Mouse (Mus musculus) heart, embryonic 11.5 days (tissue): ENCODE data around the gene Caskin1. TPM values are rescaled to one million over a fixed set of nuclear protein-coding genes. Genes with fewer than 3 reads are reported as not detected.

Source experiments
- ATAC-seq: fragments of 200-750 bp; cut with Nextera tagmentation; replicated peaks from 2 replicates; pipeline ENCODE4 v1.8.0; 2017; ENCODE audit warnings: moderate library complexity; ENCODE audit not compliant: insufficient number of reproducible peaks, low FRiP score, low TSS enrichment
- H3K27ac ChIP-seq: fragments of 300-500 bp; sonication (generic); 2 replicates; pipeline ENCODE4 v1.5.1; 2014; ENCODE audit warnings: mild to moderate bottlenecking, low read depth, low read length
- H3K27me3 ChIP-seq: fragments of 300-500 bp; sonication (generic); 2 replicates; pipeline ENCODE4 v1.6.1; 2014; ENCODE audit warnings: mild to moderate bottlenecking, low read length, mixed read lengths; ENCODE audit not compliant: control insufficient read depth, insufficient read depth
- H3K36me3 ChIP-seq: fragments of 300-500 bp; sonication (generic); 2 replicates; pipeline ENCODE4 v1.6.1; 2014; ENCODE audit warnings: mild to moderate bottlenecking, low read length, moderate library complexity, mixed read lengths; ENCODE audit not compliant: control insufficient read depth, insufficient read depth
- H3K4me1 ChIP-seq: fragments of 300-500 bp; sonication (generic); 2 replicates; pipeline ENCODE4 v1.6.1; 2014; ENCODE audit warnings: low read length; ENCODE audit not compliant: control insufficient read depth, insufficient read depth
- H3K4me2 ChIP-seq: fragments of 300-500 bp; sonication (generic); 2 replicates; pipeline ENCODE4 v1.6.1; 2014; ENCODE audit warnings: mild to moderate bottlenecking, moderate library complexity
- H3K4me3 ChIP-seq: fragments of 300-500 bp; sonication (generic); 2 replicates; pipeline ENCODE4 v1.5.1; 2014; ENCODE audit warnings: low read depth, low read length
- H3K9ac ChIP-seq: fragments of 300-500 bp; sonication (generic); 2 replicates; pipeline ENCODE4 v1.6.1; 2014; ENCODE audit warnings: mild to moderate bottlenecking, low read depth, low read length, moderate library complexity
- H3K9me3 ChIP-seq: fragments of 300-500 bp; sonication (generic); replicated peaks from 2 replicates; pipeline ENCODE4 v1.6.1; 2016; ENCODE audit warnings: low read length; ENCODE audit not compliant: control insufficient read depth
- WGBS: fragments of 180-500 bp; shearing (Covaris S2); extraction: QIAGEN DNeasy Blood & Tissue Kit; methylation state at CpG from one replicate; pipeline ENCODE4 v1.1.7; 2014; ENCODE audit not compliant: insufficient replicate concordance; 5-methylcytosine and 5-hydroxymethylcytosine counted together
- polyA plus RNA-seq: library from polyadenylated mRNA; unstranded; fragments of >200 nt; fragmentation: Nextera tagmentation; extraction: Ambion mirVana; gene quantifications from 2 replicates; pipeline ENCODE4 v1.2.1, GENCODE M21; 2014

The Caskin1 gene
- polyA plus RNA-seq, 1 experiment from 2014 or later, result 0.40 TPM

GRCm38 (mm10) chr17:24530361-24531050 lies 42.1 kb downstream of the Caskin1 start:
- peaks cover 5% of the 10 kb centered on the region for H3K36me3 ChIP-seq
- no peaks in the 10 kb centered on the region for H3K27me3 ChIP-seq
- WGBS, result 33% methylated on average over 8 of the region's 8 CpGs
- H3K4me2 ChIP-seq, result peak overlapping the region; percentile 85
- no peaks in the 10 kb centered on the region for H3K9me3 ChIP-seq
- peak overlapping the region; percentile 95 for H3K4me3 ChIP-seq
- H3K27ac ChIP-seq, result no peak overlapping the region
- peaks cover 33% of the 10 kb centered on the region for H3K4me1 ChIP-seq
- peak overlapping the region; percentile 80 for H3K9ac ChIP-seq
- no peak for ATAC-seq

- H3K27me3 ChIP-seq, result no peaks in the 10 kb centered on the region
- no peak overlapping the region for H3K27ac ChIP-seq
- H3K4me3 ChIP-seq, result no peak overlapping the region
- H3K36me3 ChIP-seq, result peaks cover 5% of the 10 kb centered on the region
- no peak overlapping the region for H3K9ac ChIP-seq
- H3K4me2 ChIP-seq, result no peak overlapping the region
- H3K4me1 ChIP-seq, result peaks cover 33% of the 10 kb centered on the region
- no peak for ATAC-seq
- no peaks in the 10 kb centered on the region for H3K9me3 ChIP-seq
- 62% methylated on average over 3 of the region's 3 CpGs for WGBS
Measured at GRCm38 (mm10) chr17:24531064-24531463, 42.7 kb downstream of the Caskin1 start.

GRCm38 (mm10) chr17:24532045-24532444 lies 43.6 kb downstream of the Caskin1 start:
- Histone ChIP-seq H3K4me2 (no peak overlapping the region), H3K27ac (no peak overlapping the region), H3K4me1 (peaks cover 28% of the 10 kb centered on the region), H3K9ac (no peak overlapping the region), H3K9me3 (no peaks in the 10 kb centered on the region), H3K4me3 (no peak overlapping the region), H3K36me3 (peaks cover 5% of the 10 kb centered on the region), H3K27me3 (no peaks in the 10 kb centered on the region)
- WGBS, result 73% methylated on average over 7 of the region's 7 CpGs
- no peak for ATAC-seq

- Histone ChIP-seq H3K36me3 (peaks cover 5% of the 10 kb centered on the region), H3K27me3 (no peaks in the 10 kb centered on the region), H3K4me3 (peak overlapping the region; percentile 44), H3K9me3 (no peaks in the 10 kb centered on the region), H3K4me1 (peaks cover 28% of the 10 kb centered on the region), H3K27ac (no peak overlapping the region), H3K9ac (peak overlapping the region; percentile 63), H3K4me2 (peak overlapping the region; percentile 94)
- 9% methylated on average over 53 of the region's 53 CpGs for WGBS
- peak; percentile 65 for ATAC-seq
Measured at GRCm38 (mm10) chr17:24533099-24533992, 44.9 kb downstream of the Caskin1 start.

GRCm38 (mm10) chr17:24534160-24534718 lies 45.8 kb downstream of the Caskin1 start, which contains the start of gene Rab26:
Rab26 (minus strand) TSS chr17:24534210.
- WGBS, result 85% methylated on average over 8 of the region's 8 CpGs
- Histone ChIP-seq H3K27me3 (no peaks in the 10 kb centered on the region), H3K36me3 (peaks cover 5% of the 10 kb centered on the region), H3K9ac (peak within 1 kb of the TSS; percentile 63), H3K27ac (no peak within 1 kb of the TSS), H3K9me3 (no peaks in the 10 kb centered on the region), H3K4me2 (peak within 1 kb of the TSS; percentile 94), H3K4me3 (peak within 1 kb of the TSS; percentile 44), H3K4me1 (peaks cover 23% of the 10 kb centered on the region)
- ATAC-seq, result no peak

GRCm38 (mm10) chr17:24535300-24535699 lies 46.9 kb downstream of the Caskin1 start:
- ATAC-seq, result no peak
- Histone ChIP-seq H3K27ac (no peak overlapping the region), H3K9ac (no peak overlapping the region), H3K27me3 (no peaks in the 10 kb centered on the region), H3K4me2 (no peak overlapping the region), H3K36me3 (peaks cover under 1% of the 10 kb centered on the region; the same call in 1 of the 2 replicates), H3K9me3 (no peaks in the 10 kb centered on the region), H3K4me1 (peaks cover 12% of the 10 kb centered on the region), H3K4me3 (no peak overlapping the region)
- WGBS, result 43% methylated on average over 5 of the region's 5 CpGs

- WGBS, result 42% methylated on average over 3 of the region's 3 CpGs
- H3K27me3 ChIP-seq, result no peaks in the 10 kb centered on the region
- no peaks in the 10 kb centered on the region for H3K9me3 ChIP-seq
- H3K27ac ChIP-seq, result no peak overlapping the region
- no peak overlapping the region for H3K9ac ChIP-seq
- H3K4me3 ChIP-seq, result no peak overlapping the region
- peaks cover 8% of the 10 kb centered on the region for H3K4me1 ChIP-seq
- no peak overlapping the region for H3K4me2 ChIP-seq
- H3K36me3 ChIP-seq, result no peaks in the 10 kb centered on the region
- ATAC-seq, result no peak
Measured at GRCm38 (mm10) chr17:24537536-24537935, 49.1 kb downstream of the Caskin1 start.

- H3K9me3 ChIP-seq, result no peaks in the 10 kb centered on the region
- WGBS, result 56% methylated on average over 8 of the region's 8 CpGs
- H3K27me3 ChIP-seq, result no peaks in the 10 kb centered on the region
- no peak overlapping the region for H3K27ac ChIP-seq
- H3K4me3 ChIP-seq, result no peak overlapping the region
- no peaks in the 10 kb centered on the region for H3K36me3 ChIP-seq
- ATAC-seq, result no peak
- H3K4me1 ChIP-seq, result no peaks in the 10 kb centered on the region
- no peak overlapping the region for H3K9ac ChIP-seq
- H3K4me2 ChIP-seq, result no peak overlapping the region
Measured at GRCm38 (mm10) chr17:24538950-24539349, 50.5 kb downstream of the Caskin1 start.
